Mouse (Mus musculus): ENCODE results near the gene 9130409I23Rik.

- no peak for TF ChIP-seq CTCF (IDR thresholded peaks at IDR 0.05; ENCODE audit: low read depth)
- no peak for TF ChIP-seq EP300 (IDR thresholded peaks at IDR 0.05; ENCODE audit: low read depth)
Observed at GRCm38 (mm10) chr1:181001621-181002020, 49.4 kb upstream of the 9130409I23Rik start.
